In the genomic region with DNA sequence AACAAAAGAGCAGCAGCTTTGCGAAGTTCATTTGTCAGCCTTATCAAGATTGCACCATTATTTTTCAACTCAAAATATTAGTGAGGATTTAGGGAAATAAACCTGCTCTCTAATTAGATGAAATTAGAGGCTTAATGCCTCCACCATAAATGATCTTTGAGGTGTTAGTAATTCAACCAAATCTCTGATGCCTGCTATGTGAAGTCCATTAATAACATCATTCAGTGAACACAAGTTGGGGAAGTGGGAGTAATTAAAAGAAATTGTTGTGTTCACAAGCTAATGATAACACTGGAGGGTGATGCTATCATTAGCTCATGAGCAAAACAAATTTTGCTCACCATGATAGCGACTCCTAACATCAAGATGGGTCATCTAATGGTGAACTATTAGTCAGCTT, we compare ENCODE assay signal across 16 mouse cellular contexts.
"Had no signal": no experiment of that assay in that cellular context is flagged by ENCODE, and none has a peak within 500 bp of the region (broad histone marks: within the 10 kb centered on the region; RNA-seq: fewer than 3 reads in every experiment).

No protein-coding gene starts in this region.

- H3K27ac ChIP-seq: liver, embryonic 14.5 days; midbrain, embryonic 10.5 days; midbrain, embryonic 12.5 days; stomach, embryonic 15.5 days; stomach, postnatal 0 days had no signal

- H3K4me2 ChIP-seq: lung, embryonic 14.5 days; midbrain, embryonic 12.5 days; stomach, embryonic 15.5 days had no signal

- DNase-seq: lung, adult 18-20 months; lung, embryonic 14.5 days; lung, postnatal 10 days; lung, postnatal 4 days; midbrain, embryonic 14.5 days; right cerebral cortex, postnatal 14 days; thymus, adult 2 months; thymus, postnatal 25 days; thymus, postnatal 4 days had no signal

- H3K27me3 ChIP-seq: midbrain, embryonic 12.5 days; stomach, embryonic 15.5 days had no signal

- H3K4me3 ChIP-seq: midbrain, embryonic 10.5 days; midbrain, embryonic 12.5 days; myocyte; stomach, embryonic 15.5 days had no signal

- H3K9ac ChIP-seq: liver, embryonic 14.5 days; lung, embryonic 14.5 days; midbrain, embryonic 12.5 days; stomach, embryonic 15.5 days had no signal

- H3K36me3 ChIP-seq: midbrain, embryonic 10.5 days; midbrain, embryonic 12.5 days; stomach, embryonic 15.5 days had no signal

- ATAC-seq: midbrain, embryonic 16.5 days had no signal

- H3K4me1 ChIP-seq: midbrain, embryonic 10.5 days; midbrain, embryonic 12.5 days; stomach, embryonic 15.5 days had no signal

- H3K9me3 ChIP-seq: midbrain, embryonic 10.5 days; midbrain, embryonic 12.5 days; stomach, embryonic 15.5 days had no signal
